Mouse (Mus musculus) CD8-positive naive resting alpha-beta T cell, adult 2 months (primary cell): ENCODE measurements around the gene Zbtb38.
"Not testable (repeated sequence)": the region's sequence is repeated elsewhere in the genome, so short reads cannot be mapped to it uniquely, and the experiment has no call there.

Source experiments
- DNase-seq, 2 experiments: peaks; one replicate each; pipeline ENCODE4 v3.0.0; 2022; ENCODE audit warnings: low read depth in 2 of 2, low spot score in 2 of 2

Zbtb38 gene

GRCm38 (mm10) chr9:96644840-96645239 is 107.8 kb downstream of the Zbtb38 start:
- no peak for DNase-seq

GRCm38 (mm10) chr9:96644002-96644401 is 108.6 kb downstream of the Zbtb38 start:
- DNase-seq, result not testable (repeated sequence)

- DNase-seq, result no peak
Observed at GRCm38 (mm10) chr9:96639451-96639850, 113.2 kb downstream of the Zbtb38 start.

- DNase-seq, result no peak
Observed at GRCm38 (mm10) chr9:96638508-96638907, 114.1 kb downstream of the Zbtb38 start.

- DNase-seq, result no peak
Observed at GRCm38 (mm10) chr9:96637157-96637548, 115.5 kb downstream of the Zbtb38 start.

GRCm38 (mm10) chr9:96636423-96637156 is 116.0 kb downstream of the Zbtb38 start:
- DNase-seq, result no peak

- DNase-seq, result no peak
Observed at GRCm38 (mm10) chr9:96635899-96636298, 116.7 kb downstream of the Zbtb38 start.

- DNase-seq, result no peak
Observed at GRCm38 (mm10) chr9:96635176-96635575, 117.5 kb downstream of the Zbtb38 start.

GRCm38 (mm10) chr9:96633771-96634170 is 118.9 kb downstream of the Zbtb38 start:
- peak; percentile 32 to 45 for DNase-seq
